Mouse (Mus musculus) ovary, postnatal 14 days (tissue): ENCODE measurements around the gene Mgat5b.
"Not testable (repeated sequence)": the region's sequence is repeated elsewhere in the genome, so short reads cannot be mapped to it uniquely, and the experiment has no call there.

Experiments
- DNase-seq: peaks from one replicate; pipeline ENCODE4 v3.0.0; 2022; ENCODE audit warnings: low spot score

Mgat5b gene

GRCm38 (mm10) chr11:116918323-116919185, at the start of gene Mgat5b:
Mgat5b (plus strand) TSS chr11:116918863.
- peak; percentile 85 for DNase-seq

GRCm38 (mm10) chr11:116869223-116869622, 49.4 kb upstream of the Mgat5b start:
- DNase-seq = no peak

- DNase-seq = no peak
Measured at GRCm38 (mm10) chr11:116869641-116870040, 49.0 kb upstream of the Mgat5b start.

GRCm38 (mm10) chr11:116871538-116871937, 47.1 kb upstream of the Mgat5b start:
- DNase-seq = no peak

- no peak for DNase-seq
Measured at GRCm38 (mm10) chr11:116873987-116874386, 44.7 kb upstream of the Mgat5b start.

GRCm38 (mm10) chr11:116878454-116878853, 40.2 kb upstream of the Mgat5b start:
- DNase-seq = no peak

- DNase-seq = no peak
Measured at GRCm38 (mm10) chr11:116880839-116881238, 37.8 kb upstream of the Mgat5b start.

GRCm38 (mm10) chr11:116881440-116881839, 37.2 kb upstream of the Mgat5b start:
- no peak for DNase-seq

GRCm38 (mm10) chr11:116882446-116882845, 36.2 kb upstream of the Mgat5b start:
- no peak for DNase-seq

GRCm38 (mm10) chr11:116884061-116884460, 34.6 kb upstream of the Mgat5b start:
- no peak for DNase-seq

GRCm38 (mm10) chr11:116885275-116886151, 33.1 kb upstream of the Mgat5b start:
- peak; percentile 72 for DNase-seq

- no peak for DNase-seq
Measured at GRCm38 (mm10) chr11:116887136-116887535, 31.5 kb upstream of the Mgat5b start.

GRCm38 (mm10) chr11:116893532-116894442, 24.9 kb upstream of the Mgat5b start:
- no peak for DNase-seq

GRCm38 (mm10) chr11:116895402-116895801, 23.3 kb upstream of the Mgat5b start:
- no peak for DNase-seq

GRCm38 (mm10) chr11:116899247-116899646, 19.4 kb upstream of the Mgat5b start:
- DNase-seq = no peak

- DNase-seq = not testable (repeated sequence)
Measured at GRCm38 (mm10) chr11:116902588-116902987, 16.1 kb upstream of the Mgat5b start.

GRCm38 (mm10) chr11:116905741-116906456, 12.8 kb upstream of the Mgat5b start:
- no peak for DNase-seq

- no peak for DNase-seq
Measured at GRCm38 (mm10) chr11:116913573-116913972, 5.1 kb upstream of the Mgat5b start.

GRCm38 (mm10) chr11:116914267-116914885, 4.3 kb upstream of the Mgat5b start:
- no peak for DNase-seq

- no peak for DNase-seq
Measured at GRCm38 (mm10) chr11:116915241-116915640, 3.4 kb upstream of the Mgat5b start.

GRCm38 (mm10) chr11:116917361-116917760, 1.3 kb upstream of the Mgat5b start:
- DNase-seq = no peak
